Mouse (Mus musculus) frontal cortex, adult 2 months (tissue): ENCODE data around the gene Akap8l. TPM values are rescaled to one million over a fixed set of nuclear protein-coding genes. Genes with fewer than 3 reads are reported as not detected.

Experiments used
- polyA plus RNA-seq: library from polyadenylated mRNA; depleted of rRNA; stranded (reverse); fragments of >200 nt; gene quantifications from 2 replicates; pipeline ENCODE4 v1.2.3, GENCODE M21; 2012; rRNA removed

The Akap8l gene
- polyA plus RNA-seq, 1 experiment: 400 TPM

Other genes starting within 250 kb of the Akap8l start
- gene Notch3, start 183.8 kb downstream of the Akap8l start, polyA plus RNA-seq: 7.1 and 9.5 TPM in 2 replicates
- gene Ephx3, start 161.1 kb downstream of the Akap8l start, polyA plus RNA-seq: 0.63 and 1.3 TPM in 2 replicates
- gene Brd4, start 65.9 kb downstream of the Akap8l start, polyA plus RNA-seq: 49.9 and 54.6 TPM in 2 replicates
- gene Akap8, start 29.4 kb downstream of the Akap8l start, polyA plus RNA-seq: 111 and 119 TPM in 2 replicates
- 38.6 and 41.4 TPM in 2 replicates for gene Wiz, start 38.8 kb upstream of the Akap8l start, polyA plus RNA-seq
- 2.8 and 5.4 TPM in 2 replicates for gene Rasal3, start 53.0 kb upstream of the Akap8l start, polyA plus RNA-seq
- gene Pglyrp2, start 73.6 kb upstream of the Akap8l start, polyA plus RNA-seq: not detected in 2 replicates
- not detected in 2 replicates for gene Cyp4f39, start 102.1 kb upstream of the Akap8l start, polyA plus RNA-seq
- gene Cyp4f17, start 155.4 kb upstream of the Akap8l start, polyA plus RNA-seq: 6.4 and 6.6 TPM in 2 replicates
- gene Cyp4f16, start 186.0 kb upstream of the Akap8l start, polyA plus RNA-seq: 13.0 and 13.4 TPM in 2 replicates